Mouse (Mus musculus): ENCODE results near the gene Nup133.

DNA sequence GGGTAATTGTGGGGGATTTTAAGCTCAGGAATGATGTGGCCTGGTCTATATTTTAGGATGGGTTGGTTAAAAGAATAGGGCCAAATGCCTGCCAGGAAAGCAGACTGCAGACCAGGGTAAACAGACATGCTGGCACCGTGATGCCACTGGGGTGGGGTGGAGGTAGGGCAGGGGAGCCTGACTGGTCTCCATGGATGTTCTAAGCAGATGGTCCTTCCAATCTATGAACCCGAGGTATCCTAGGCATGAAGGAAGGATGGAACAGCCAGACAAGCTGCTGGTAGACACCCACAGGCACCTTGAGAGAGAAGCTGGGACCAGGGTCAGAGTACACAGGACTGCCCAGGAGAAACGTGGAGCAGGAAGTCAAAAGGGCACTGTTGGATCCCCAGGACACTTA is 101.5 kb downstream of the Nup133 start:
- TF ChIP-seq GATA1 (IDR thresholded peaks at IDR 0.05; ENCODE audit: low read length) (no peak), TAL1 (IDR thresholded peaks at IDR 0.05; ENCODE audit: low read length) (no peak)

All from erythroblast, embryonic 14.5 days (primary cell).